Mouse (Mus musculus): ENCODE results near the gene Cypt12. TPM values are rescaled to one million over a fixed set of nuclear protein-coding genes. Genes with fewer than 3 reads are reported as not detected.

The Cypt12 gene
- not detected in 2 replicates for polyA plus RNA-seq (2015; fragmentation: Nextera tagmentation; extraction: Ambion mirVana)

GRCm38 (mm10) chr3:17948299-17948698 lies at the start of gene Cypt12:
Gene Cypt12 (plus strand): TSS chr3:17948410.
- 95% methylated on average over 13 of the region's 13 CpGs for WGBS
- no peaks in the 10 kb centered on the region for H3K9me3 ChIP-seq (ENCODE audit: control insufficient read depth, low read length)
- no peaks in the 10 kb centered on the region for H3K36me3 ChIP-seq (ENCODE audit: control insufficient read depth, insufficient read depth, low read length)
- H3K4me2 ChIP-seq (ENCODE audit: low read depth, low read length) = no peak within 1 kb of the TSS
- no peaks in the 10 kb centered on the region for H3K4me1 ChIP-seq (ENCODE audit: control insufficient read depth, insufficient read depth, low read length)
- no peak within 1 kb of the TSS for H3K4me3 ChIP-seq (ENCODE audit: low read length)
- no peaks in the 10 kb centered on the region for H3K27me3 ChIP-seq (replicated peaks; ENCODE audit: control insufficient read depth, insufficient read depth, low read length)
- no peak within 1 kb of the TSS for H3K9ac ChIP-seq (ENCODE audit: low read depth, low read length)
- no peak for ATAC-seq
- no peak within 1 kb of the TSS for H3K27ac ChIP-seq (ENCODE audit: low read length)

- Histone ChIP-seq H3K36me3 (ENCODE audit: control insufficient read depth, insufficient read depth, low read length) (no peaks in the 10 kb centered on the region), H3K4me3 (ENCODE audit: low read length) (no peak overlapping the region), H3K27me3 (replicated peaks; ENCODE audit: control insufficient read depth, insufficient read depth, low read length) (no peaks in the 10 kb centered on the region), H3K4me2 (ENCODE audit: low read depth, low read length) (no peak overlapping the region), H3K27ac (ENCODE audit: low read length) (no peak overlapping the region), H3K9me3 (ENCODE audit: control insufficient read depth, low read length) (no peaks in the 10 kb centered on the region), H3K4me1 (ENCODE audit: control insufficient read depth, insufficient read depth, low read length) (no peaks in the 10 kb centered on the region), H3K9ac (ENCODE audit: low read depth, low read length) (no peak overlapping the region)
- ATAC-seq = no peak
Measured at GRCm38 (mm10) chr3:17913796-17914195, 34.4 kb upstream of the Cypt12 start.

- H3K4me2 ChIP-seq (ENCODE audit: low read depth, low read length) = no peak overlapping the region
- no peak overlapping the region for H3K9ac ChIP-seq (ENCODE audit: low read depth, low read length)
- ATAC-seq = no peak
- 83% methylated on average over 2 of the region's 2 CpGs for WGBS
- H3K9me3 ChIP-seq (ENCODE audit: control insufficient read depth, low read length) = no peaks in the 10 kb centered on the region
- H3K27me3 ChIP-seq (replicated peaks; ENCODE audit: control insufficient read depth, insufficient read depth, low read length) = no peaks in the 10 kb centered on the region
- no peak overlapping the region for H3K4me3 ChIP-seq (ENCODE audit: low read length)
- H3K36me3 ChIP-seq (ENCODE audit: control insufficient read depth, insufficient read depth, low read length) = no peaks in the 10 kb centered on the region
- no peak overlapping the region for H3K27ac ChIP-seq (ENCODE audit: low read length)
- no peaks in the 10 kb centered on the region for H3K4me1 ChIP-seq (ENCODE audit: control insufficient read depth, insufficient read depth, low read length)
Measured at GRCm38 (mm10) chr3:17940206-17940605, 8.0 kb upstream of the Cypt12 start.

Measured in intestine, embryonic 16.5 days (tissue).